Mouse (Mus musculus): ENCODE data around the gene Fnbp1l.

- TF ChIP-seq POLR2A (IDR thresholded peaks at IDR 0.05; ENCODE audit: borderline replicate concordance, control insufficient read depth, low read depth, low read length) (no peak), CTCF (IDR thresholded peaks at IDR 0.05; ENCODE audit: control insufficient read depth, insufficient read depth, low read length) (no peak)
Measured at GRCm38 (mm10) chr3:122659261-122659917, 39.9 kb upstream of the Fnbp1l start.

Data from bone marrow, adult 2 months (tissue).